Mouse (Mus musculus) cerebellum, postnatal 25 days (tissue): ENCODE measurements around the gene Rbm18.
"Not testable (repeated sequence)": the region's sequence is repeated elsewhere in the genome, so short reads cannot be mapped to it uniquely, and the experiment has no call there.

Source experiments
- DNase-seq, 2 experiments: peaks; one replicate each; pipeline ENCODE4 v3.0.0; 2021; ENCODE audit warnings: mixed read lengths in 2 of 2

Rbm18 gene

GRCm38 (mm10) chr2:36136300-36136941 lies at the start of gene Rbm18, which contains the start of gene Mrrf:
Gene Rbm18, minus strand, starts transcription at chr2:36136773.
Gene Mrrf, plus strand, starts transcription at chr2:36136389.
- DNase-seq: peak; percentile 96 to 97

- DNase-seq: no peak
Observed at GRCm38 (mm10) chr2:36184876-36185275, 48.3 kb upstream of the Rbm18 start.

GRCm38 (mm10) chr2:36184192-36184591 lies 47.6 kb upstream of the Rbm18 start:
- DNase-seq: no peak

GRCm38 (mm10) chr2:36183278-36183677 lies 46.7 kb upstream of the Rbm18 start:
- DNase-seq: no peak

GRCm38 (mm10) chr2:36181587-36182368 lies 45.2 kb upstream of the Rbm18 start:
- DNase-seq: not testable (repeated sequence)

GRCm38 (mm10) chr2:36179487-36179886 lies 42.9 kb upstream of the Rbm18 start:
- DNase-seq: no peak

- DNase-seq: no peak
Observed at GRCm38 (mm10) chr2:36172574-36172973, 36.0 kb upstream of the Rbm18 start.

- DNase-seq: no peak
Observed at GRCm38 (mm10) chr2:36172136-36172535, 35.6 kb upstream of the Rbm18 start.

- no peak for DNase-seq
Observed at GRCm38 (mm10) chr2:36169176-36169575, 32.6 kb upstream of the Rbm18 start.

- DNase-seq: no peak
Observed at GRCm38 (mm10) chr2:36167990-36168618, 31.5 kb upstream of the Rbm18 start.

- no peak for DNase-seq
Observed at GRCm38 (mm10) chr2:36159336-36159735, 22.8 kb upstream of the Rbm18 start.

- DNase-seq: no peak
Observed at GRCm38 (mm10) chr2:36157461-36157860, 20.9 kb upstream of the Rbm18 start.

GRCm38 (mm10) chr2:36152401-36152800 lies 15.8 kb upstream of the Rbm18 start:
- DNase-seq: not testable (repeated sequence)

- no peak for DNase-seq
Observed at GRCm38 (mm10) chr2:36148876-36149365, 12.3 kb upstream of the Rbm18 start.

- DNase-seq: no peak
Observed at GRCm38 (mm10) chr2:36139096-36139495, 2.5 kb upstream of the Rbm18 start.

- no peak for DNase-seq
Observed at GRCm38 (mm10) chr2:36135887-36136286, 686 bp downstream of the Rbm18 start.

GRCm38 (mm10) chr2:36129051-36129450 lies 7.5 kb downstream of the Rbm18 start:
- no peak for DNase-seq

GRCm38 (mm10) chr2:36127973-36128372 lies 8.6 kb downstream of the Rbm18 start:
- no peak for DNase-seq

GRCm38 (mm10) chr2:36126795-36127429 lies 9.7 kb downstream of the Rbm18 start:
- no peak for DNase-seq

- no peak for DNase-seq
Observed at GRCm38 (mm10) chr2:36112632-36113031, 23.9 kb downstream of the Rbm18 start.

GRCm38 (mm10) chr2:36108615-36109014 lies 28.0 kb downstream of the Rbm18 start:
- no peak for DNase-seq

- DNase-seq: no peak
Observed at GRCm38 (mm10) chr2:36104956-36105741, 31.4 kb downstream of the Rbm18 start, which contains the start of gene Lhx6. Gene Lhx6, minus strand, starts transcription at chr2:36105408.
